Mouse (Mus musculus) frontal cortex, postnatal 36 days (tissue): ENCODE measurements at regions not wholly inside any gene's neighbourhood (a gene's known extent, or its start where the extent isn't known, plus 50 kb on each side); places are given as distances from the start of the nearest gene placed in this dataset.
"Not testable (repeated sequence)": the region's sequence is repeated elsewhere in the genome, so short reads cannot be mapped to it uniquely, and the experiment has no call there.

Source experiments
- DNase-seq, 2 experiments: peaks; one replicate each; pipeline ENCODE4 v3.0.0; 2022; ENCODE audit warnings: low spot score in 2 of 2

DNA sequence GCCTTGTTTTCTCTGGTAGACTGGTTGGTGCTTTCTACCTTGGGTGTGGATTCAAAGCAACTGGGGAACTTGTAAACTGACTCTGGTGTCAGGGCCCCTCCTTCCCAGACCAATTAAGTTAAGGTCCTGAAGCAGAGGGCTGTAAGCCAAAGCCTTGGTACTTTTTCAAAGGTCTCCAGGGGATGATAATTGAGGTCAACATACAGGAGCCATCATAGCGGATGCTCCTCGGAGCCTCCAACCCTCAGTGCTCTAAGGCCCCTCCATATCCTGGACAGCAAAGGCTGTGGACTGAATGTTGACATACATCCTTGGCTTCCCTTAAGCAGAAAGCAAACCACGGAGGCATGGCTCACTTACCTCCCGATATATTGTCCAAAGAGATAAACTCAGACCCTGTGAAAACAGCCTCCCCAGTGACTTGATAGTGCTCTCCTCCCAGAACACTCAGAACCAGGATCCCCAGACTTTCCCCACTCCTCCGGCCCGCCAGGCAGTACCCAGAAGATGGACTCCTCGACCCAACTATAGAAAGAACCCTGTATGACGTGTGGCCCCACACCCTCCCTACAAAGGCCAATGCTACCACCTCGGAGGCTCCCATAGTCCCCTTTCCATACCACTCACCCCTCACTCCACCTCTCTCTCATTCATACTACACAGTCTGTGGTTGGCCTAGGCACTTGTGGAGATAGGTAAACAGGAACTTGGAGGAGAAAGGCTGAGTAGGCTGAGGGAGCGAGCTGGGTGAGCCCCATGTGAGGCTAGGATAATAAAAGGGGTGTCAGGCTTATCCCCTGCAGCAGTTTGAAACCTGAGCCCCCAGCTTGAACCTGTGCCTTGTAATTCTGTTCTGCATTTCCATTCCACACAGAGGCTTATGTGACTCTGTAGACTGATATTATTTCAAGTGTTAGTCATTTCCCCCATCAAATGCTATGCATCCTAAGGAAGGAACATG is 118.8 kb upstream of the Arid1b start:
- no peak for DNase-seq

DNA sequence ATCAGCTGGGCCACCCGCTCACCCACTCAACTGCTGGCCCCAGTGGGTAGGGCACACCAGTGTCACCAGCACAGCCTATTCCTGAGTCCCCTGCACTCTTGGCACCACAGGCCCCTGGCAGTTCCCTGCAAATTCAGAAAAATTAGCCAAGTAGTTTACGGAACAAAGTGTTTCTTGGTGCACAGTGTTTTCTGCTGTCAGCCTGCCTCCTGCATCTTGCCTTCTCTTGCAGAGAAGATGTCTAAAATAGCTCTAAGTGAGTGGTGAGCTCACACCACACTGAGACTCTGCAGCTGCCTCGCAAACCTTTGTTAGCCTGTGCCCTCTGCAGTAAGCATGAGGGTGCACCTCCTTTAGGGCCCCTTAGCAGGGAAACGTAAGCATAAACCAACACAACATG is 117.7 kb upstream of the Arid1b start:
- peak; percentile 22 to 28 for DNase-seq

DNA sequence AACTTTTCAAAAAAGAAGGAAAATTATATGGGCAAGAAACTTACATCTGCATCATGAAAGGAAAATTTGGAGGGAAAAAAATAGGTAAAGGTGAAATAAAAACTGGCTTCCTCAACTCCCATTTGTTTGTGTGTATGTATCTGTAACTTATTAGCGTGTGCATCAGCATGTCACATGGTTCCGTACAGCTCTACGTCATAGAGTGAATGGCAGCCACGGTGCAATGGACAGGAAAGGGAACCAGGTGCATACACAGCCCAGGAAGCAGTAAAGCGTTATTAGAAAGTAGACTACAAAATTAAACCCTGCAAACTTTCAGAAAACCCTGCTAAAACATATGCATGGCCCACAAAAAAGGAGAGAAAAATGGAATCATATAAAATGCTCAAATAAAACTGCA is 112.7 kb upstream of the Arid1b start:
- DNase-seq: no peak

DNA sequence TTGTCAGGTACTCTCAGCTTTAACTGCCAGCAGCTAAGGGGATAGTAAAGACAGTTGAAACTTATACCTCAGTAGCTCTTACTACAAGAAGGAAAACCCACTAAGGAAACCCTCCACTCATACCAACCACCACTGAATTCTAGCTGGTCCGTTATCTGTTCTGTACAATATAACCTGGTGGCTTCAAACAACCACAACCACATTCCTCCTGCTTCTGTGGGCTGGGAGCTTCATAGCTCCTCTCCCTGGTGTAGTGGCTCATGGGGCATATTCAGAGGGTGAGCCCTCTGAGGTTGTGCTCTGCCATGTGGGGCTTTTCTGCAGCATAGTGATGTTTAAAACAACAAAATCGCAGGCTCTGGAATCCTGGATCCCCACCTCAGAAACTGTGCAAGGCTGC is 110.0 kb upstream of the Arid1b start:
- DNase-seq: no peak

DNA sequence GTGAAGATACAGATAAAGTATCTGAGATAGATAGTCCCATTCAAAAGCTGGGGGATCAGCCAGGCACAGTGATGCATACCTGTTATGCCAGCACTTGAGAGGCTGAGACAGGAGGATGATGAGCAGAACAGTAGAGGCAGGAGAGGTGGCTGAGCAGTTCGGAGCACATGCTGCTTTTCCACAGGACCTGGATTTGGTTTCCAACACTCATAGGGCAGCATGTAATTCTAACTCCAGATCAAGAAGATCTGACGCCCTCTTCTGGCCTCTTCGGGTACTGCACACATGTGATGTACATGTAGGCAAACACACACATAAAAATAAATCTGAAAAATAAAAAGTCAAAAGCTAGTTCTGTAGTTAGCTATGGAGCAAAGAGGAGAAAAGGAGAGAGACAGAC is 109.4 kb upstream of the Arid1b start:
- DNase-seq: no peak

DNA sequence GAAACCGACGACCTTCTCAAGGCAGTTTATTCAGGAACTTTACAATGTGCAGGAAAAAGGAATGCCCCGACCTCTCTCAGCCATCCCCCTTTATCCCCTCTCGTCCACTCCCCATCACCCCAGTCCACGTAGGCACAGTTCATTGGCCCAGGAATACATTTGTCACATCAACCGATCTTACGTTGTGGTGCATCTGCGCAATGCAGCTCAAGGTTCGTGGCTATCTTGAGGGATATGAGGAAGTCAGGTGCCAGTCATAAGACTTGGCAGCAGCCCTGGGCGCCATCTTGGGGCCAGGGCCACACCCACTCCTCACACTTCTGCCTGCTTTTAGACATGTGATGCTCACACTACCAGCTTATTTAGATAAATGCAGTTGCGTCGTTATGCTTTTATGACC is 106.8 kb upstream of the Arid1b start:
- DNase-seq: not testable (repeated sequence)

DNA sequence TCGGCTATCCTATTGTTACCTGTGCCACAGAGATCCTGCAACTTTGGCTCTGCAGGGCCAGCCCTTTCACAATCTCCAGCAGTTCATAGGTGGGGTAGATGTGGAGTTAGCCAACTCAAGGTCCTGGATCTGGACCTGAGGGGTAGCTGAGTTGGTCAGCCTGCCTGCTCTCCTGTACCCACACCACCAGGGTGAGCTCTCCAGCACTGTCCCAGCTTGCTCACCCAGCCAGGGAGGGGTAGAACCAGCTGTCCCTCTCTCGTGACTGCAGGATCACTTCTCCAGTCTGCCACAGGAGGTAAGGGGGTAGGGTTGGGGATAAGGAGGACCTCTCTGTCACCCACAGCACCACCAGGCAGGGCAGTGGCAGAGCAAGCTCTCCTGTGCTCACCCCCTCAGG is 104.6 kb upstream of the Arid1b start:
- DNase-seq: no peak

DNA sequence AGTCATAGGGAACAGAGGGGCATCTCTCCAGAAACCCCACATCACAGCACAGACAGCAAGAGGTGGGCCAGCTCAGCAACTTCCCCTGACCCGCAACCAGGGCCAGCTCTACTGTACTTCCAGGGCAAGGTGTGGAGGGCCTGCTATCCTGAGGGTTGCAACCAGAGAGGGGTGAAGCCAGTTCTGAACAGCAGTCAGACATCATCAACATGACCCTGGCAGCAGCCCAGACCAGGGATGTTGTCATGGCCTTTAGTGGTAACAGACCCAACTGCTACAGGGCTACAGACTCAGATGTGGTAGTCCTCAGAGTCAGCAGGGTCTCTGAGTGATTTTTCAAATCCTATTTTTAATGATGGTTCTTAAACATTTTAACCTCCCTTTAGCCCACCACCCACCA is 104.0 kb upstream of the Arid1b start:
- DNase-seq: no peak

DNA sequence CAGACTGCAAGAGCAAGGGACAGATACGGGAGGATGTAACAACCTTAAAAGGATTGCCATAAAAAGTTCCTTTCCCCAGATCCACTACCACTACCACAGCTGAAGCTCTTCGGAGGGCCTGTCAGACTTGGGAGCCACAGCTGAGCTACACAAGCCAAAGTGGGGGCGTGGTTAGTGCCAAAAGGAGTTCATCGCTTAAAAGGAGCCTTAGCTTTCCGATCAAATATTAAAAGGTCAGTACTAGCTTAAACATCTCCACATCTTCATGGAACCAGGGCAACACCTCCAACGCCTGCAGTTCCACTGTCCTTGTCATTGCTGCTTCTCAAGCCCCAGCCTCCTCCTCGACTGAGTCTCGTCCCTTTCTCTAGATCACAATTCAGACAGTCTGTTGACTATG is 102.6 kb upstream of the Arid1b start:
- no peak for DNase-seq

DNA sequence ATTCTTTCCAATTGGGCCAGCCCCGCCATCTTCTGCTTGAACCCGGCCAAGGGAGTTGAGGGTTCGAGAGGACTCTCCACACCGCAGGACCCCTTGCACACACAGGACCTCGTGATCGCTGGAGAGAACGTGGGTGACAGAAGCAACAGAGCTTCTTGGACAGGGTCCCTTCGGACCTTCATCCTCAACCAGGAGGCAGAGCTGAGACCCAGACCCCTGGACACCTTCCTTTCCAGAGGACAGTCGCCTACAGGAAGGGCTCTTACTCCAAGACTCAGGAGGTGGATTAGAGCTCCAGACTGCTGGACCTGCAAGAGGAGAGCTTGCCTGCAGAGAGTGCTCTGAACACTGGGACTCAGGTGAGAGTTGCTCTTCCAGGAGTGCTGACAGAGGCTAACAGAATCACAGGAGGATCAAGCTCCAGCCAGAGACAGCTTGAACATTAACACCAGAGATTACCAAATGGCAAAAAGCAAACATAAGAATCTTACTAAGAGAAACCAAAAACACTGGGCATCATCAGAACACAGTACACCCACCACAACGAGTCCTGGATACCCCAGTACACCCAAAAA is 99.3 kb upstream of the Arid1b start:
- DNase-seq: not testable (repeated sequence)

DNA sequence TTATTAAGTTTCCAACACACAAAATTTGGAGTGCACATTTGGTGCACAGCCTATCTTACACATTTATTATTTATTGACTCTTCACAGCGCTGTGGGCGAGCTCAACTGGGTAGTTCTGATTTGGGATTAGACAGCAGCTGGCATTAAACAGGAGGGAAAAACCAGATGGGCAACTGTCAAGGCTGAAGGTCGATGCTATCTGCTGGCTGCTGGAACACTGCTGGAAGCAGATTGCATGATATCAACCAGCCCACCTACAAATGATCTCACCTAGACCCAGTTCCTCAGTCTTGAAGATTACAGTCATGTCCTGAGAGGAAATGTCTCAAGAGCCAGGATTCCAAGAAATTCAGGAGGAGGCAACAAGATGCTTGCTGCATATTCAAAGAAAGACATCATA is 91.0 kb upstream of the Arid1b start:
- no peak for DNase-seq

DNA sequence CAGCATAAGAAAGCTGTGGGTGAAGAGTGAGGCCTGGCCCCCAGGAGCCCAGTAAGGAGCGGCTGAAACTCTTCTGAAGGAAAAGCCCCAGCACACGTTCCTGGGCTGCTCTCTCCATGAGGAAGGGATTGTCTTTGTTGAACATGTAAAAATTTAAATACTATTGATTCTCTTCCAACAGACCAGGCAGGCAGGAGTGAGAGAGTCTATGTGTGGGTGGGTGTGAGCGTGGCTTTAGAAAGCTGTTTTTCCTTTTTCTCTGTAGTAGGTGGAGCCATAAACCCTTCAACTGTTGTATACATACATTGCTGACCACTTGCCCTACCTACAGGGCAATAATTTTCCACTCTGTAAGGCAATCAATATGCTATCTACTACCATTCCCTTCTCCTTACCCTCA is 87.6 kb upstream of the Arid1b start:
- peak; percentile 20 to 46 for DNase-seq

DNA sequence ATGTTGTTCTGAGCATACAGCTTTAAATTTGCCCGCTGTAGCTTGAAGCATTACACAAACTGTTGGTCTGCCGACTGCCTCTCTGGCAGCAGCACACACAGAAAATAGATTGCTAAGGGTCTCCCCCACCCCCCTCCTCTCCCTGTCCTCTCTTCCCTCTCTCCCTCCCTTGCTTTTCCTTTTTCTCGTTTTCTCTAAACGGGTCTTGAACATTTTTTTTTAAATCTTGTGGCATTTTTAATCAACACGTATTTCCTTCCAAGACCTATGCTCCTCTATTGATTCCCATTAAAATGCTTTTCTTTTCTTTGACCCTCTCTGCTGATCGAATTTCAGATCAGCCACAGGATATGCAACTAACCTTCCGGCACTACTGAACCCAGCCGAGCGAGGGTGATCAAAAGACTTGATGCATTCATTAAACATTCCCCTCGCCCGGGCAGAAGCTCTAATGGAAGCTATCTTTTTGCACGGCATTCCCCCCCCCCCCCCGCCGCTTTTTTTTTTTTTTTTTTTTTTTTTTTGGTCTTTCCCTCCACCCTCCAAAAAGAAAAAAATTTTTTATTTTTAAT is 86.9 kb upstream of the Arid1b start:
- peak; percentile 15 to 44 for DNase-seq

DNA sequence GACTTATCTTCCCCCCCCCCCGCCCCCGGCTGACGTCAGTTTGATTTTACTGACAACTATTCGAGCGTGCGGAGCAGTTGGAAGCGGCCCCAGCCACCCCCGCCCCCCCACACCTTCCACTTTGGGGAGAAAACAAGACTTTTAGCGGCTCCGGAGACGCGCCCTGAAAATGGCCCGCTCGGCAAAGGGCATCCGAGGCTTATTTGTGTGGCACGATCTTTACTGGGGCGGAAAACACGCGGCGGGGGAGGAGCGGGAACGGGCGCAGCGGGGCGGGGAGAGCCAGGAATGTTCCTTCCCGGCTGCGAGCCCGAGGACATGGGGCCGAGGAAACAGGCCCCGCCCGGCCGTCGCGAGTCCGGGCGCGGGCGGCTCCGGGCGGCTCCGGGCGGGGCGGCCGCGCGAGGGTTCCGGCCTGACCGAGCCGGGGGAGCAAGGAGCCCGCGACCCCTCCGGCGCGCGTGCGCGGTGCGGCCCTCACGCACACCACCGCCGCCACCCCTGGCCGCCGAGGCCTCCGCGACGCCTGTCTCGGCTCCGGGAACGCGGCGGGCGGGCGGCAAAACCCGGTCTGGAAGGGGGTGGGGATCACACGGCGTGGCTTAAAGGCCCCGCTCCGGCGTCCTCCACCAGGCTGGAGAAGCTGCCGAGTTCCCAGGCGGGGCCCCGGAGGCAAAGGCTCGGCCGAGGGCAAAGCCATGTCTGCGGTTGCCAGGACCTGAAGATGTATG is 86.1 kb upstream of the Arid1b start:
- peak; percentile 88 to 92 for DNase-seq

DNA sequence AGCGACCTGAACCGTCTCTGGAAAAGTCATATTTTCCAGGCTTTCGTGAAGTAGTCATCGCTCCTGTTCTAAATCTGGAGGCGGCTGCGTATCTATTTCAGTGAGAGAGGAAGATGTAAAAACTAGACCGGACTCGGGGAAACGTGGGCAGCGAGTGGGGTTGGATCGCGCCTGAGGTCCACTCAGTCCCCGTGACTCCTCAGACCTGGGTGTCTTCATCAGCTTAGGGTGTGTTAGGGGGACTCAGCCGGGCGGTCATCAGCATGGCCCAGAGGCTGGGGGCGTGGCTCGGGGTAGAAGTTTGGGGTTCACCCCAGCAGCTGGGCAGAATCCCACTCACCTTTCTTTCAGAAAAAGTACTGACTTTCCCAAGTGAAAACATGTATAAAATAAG is 85.6 kb upstream of the Arid1b start:
- no peak for DNase-seq

DNA sequence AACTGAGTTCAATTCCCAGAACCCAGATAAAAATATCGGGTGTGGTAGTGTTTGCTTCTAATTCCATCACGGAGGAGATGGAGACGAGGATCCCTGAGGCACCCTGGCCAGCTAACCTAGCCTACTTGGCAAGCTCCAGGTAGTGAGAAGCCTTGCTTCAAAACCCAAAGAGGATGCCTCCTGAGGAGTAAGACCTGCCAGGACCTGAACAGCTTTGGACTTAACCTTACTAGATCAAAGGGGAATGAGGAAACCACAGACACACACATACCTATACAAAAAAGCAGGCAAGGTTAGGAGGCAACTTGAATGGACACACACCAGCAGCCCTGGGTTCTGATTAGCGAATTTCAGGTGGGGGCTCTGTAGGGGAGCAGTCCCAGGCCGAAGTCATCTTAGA is 84.0 kb upstream of the Arid1b start:
- DNase-seq: no peak

DNA sequence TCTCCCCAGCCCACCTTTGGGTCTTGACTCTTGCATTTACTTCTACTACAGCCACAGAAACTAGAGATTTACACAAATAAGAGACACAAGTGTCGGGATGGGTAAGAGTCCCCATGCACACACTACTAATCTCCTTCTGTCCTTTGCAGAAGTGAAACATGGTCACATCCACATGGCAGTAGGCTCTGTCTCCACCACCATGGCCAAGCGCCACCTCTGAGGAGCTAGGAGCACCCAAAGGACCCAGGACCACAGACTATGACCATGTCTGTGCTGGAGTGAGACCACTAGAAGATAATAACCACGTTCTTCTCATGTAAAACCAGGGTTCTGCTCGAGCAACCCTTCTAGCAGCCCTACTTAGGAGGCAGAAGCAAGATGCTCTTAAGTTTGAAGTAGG is 81.1 kb upstream of the Arid1b start:
- DNase-seq: no peak

DNA sequence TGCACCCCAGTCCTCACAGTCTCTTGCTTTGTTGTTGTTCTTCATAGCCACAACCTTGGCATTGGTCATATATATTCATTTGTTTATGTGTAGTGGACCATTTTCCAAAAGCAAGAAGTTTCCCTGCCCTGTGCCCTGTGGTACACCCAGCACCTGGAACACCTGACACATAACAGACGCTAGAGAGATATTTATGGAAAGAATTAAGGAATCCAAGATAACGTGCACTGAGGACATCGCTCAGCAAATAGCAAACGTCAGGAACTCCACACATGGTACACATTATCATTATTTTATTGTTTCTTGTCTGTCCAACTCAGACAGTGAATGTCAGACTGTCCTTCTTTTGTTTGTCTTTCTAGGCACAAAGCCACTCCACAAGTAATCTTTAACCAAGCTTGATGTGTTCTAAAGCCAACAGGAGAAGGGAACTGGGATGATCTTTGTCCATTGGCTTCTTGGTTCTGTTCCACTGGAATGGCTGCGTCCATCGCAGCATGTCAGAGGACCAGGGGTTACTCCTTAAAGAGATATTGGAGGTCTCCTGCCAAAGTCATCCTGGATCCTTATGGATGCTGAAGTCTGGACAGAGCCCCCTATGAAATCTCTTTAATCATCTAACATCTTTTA is 74.2 kb upstream of the Arid1b start:
- no peak for DNase-seq

DNA sequence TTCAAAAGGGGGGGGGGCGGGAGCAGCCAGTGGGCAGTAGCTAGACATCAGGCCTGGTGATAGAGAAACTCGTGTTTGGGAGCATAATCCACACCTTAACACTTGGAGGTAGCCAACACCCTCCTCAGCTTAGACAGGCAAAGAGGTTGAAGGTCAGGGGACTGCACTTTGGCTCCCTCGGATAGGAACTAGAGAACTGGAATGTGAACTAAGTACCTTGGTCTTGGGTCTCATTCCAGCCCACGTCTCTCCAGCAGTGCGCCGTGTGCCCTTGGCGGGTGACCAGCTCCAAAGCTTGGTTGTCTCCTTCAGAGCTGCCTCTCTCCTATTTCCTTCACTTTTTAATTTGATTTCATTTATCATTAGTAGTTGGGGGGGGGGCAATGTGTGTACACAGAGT is 73.0 kb upstream of the Arid1b start:
- no peak for DNase-seq

DNA sequence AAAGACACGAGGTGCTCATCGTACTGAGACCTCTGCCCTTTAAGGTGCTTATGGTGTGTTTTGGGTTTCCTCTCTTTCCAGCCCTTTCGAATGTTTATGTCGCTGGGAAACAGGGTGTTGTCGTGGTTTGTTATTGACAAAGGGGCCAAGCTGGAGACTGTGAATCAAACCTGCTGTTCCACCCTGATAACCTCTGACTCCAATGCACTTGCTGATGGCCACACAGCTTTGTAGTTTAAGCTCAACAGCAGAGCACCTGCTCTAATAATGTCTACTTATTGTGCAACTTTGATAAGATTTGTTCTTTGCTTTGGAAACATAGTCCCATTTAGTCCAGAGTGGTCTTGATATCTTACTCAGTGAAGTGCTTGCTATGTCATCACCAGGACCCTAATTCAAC is 65.5 kb upstream of the Arid1b start:
- DNase-seq: no peak

DNA sequence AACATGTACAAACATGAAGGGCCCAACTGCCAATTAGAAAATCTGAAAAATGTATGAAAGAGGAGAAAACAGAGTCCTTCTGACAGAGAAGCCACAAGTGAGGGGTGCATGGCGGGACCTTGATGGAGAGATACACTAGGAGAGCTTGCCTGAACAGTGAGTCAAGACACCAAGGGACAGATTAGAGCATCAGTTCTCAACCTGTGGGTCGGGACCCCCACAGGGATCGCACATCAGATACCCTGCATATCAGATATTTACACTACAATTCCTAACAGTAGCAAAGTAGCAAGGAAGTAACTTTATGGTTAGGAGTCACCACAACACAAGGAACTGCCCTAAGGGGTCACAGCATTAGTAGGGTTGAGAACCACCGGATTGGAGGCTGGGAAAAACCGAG is 58.9 kb upstream of the Arid1b start:
- no peak for DNase-seq

DNA sequence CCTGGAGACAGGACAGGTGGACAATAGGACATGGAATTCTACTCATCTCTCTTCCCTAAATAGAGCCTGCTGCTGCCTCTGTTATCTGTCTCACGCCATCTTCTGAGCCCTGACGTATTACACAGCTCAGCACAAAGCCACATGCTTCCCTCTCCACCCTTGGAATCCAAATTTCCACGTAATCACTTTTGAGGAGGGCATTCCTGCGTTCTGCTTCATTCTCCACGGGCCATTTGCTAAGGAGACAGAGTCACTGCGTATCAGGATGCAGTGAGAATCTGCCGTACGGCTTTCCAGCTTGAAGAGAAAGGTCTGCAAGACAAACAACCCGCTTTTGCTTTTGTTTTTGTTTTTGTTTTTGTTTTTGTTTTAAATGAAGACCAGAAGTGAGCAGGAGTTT is 53.5 kb upstream of the Arid1b start:
- DNase-seq: no peak
